Mouse (Mus musculus): ENCODE measurements around the gene Haus6. TPM values are rescaled to one million over a fixed set of nuclear protein-coding genes. Genes with fewer than 3 reads are reported as not detected.
"Not testable (repeated sequence)": the region's sequence is repeated elsewhere in the genome, so short reads cannot be mapped to it uniquely, and the experiment has no call there.

Gene Haus6
- polyA plus RNA-seq (2015; fragmentation: Nextera tagmentation; extraction: Ambion mirVana): 18.1 and 21.2 TPM in 2 replicates

GRCm38 (mm10) chr4:86611524-86612288, at the start of gene Haus6:
Haus6 (minus strand) TSS chr4:86612055.
- Histone ChIP-seq H3K4me2 (ENCODE audit: low read depth, low read length) (peak within 1 kb of the TSS; percentile 80), H3K36me3 (ENCODE audit: control insufficient read depth, insufficient read depth, low read length) (no peaks in the 10 kb centered on the region), H3K4me1 (replicated peaks; ENCODE audit: control insufficient read depth, insufficient read depth, low read length) (peaks cover 6% of the 10 kb centered on the region; the same call in 1 of the 2 replicates), H3K27ac (ENCODE audit: low read length) (peak within 1 kb of the TSS; percentile 65), H3K9ac (ENCODE audit: low read length) (peak within 1 kb of the TSS; percentile 92), H3K27me3 (ENCODE audit: control insufficient read depth, insufficient read depth, low read depth, low read length) (no peaks in the 10 kb centered on the region), H3K9me3 (ENCODE audit: control insufficient read depth, low read length) (no peaks in the 10 kb centered on the region), H3K4me3 (ENCODE audit: low read length) (peak within 1 kb of the TSS; percentile 95)
- WGBS: under 1% methylated on average over 59 of the region's 59 CpGs
- peak; percentile 100 for ATAC-seq (ENCODE audit: low read depth)

GRCm38 (mm10) chr4:86657176-86657575, 45.3 kb upstream of the Haus6 start:
- no peak overlapping the region for H3K4me3 ChIP-seq (ENCODE audit: low read length)
- no peaks in the 10 kb centered on the region for H3K4me1 ChIP-seq (replicated peaks; ENCODE audit: control insufficient read depth, insufficient read depth, low read length)
- H3K9me3 ChIP-seq (ENCODE audit: control insufficient read depth, low read length): no peaks in the 10 kb centered on the region
- peaks cover 50% of the 10 kb centered on the region for H3K36me3 ChIP-seq (ENCODE audit: control insufficient read depth, insufficient read depth, low read length)
- H3K9ac ChIP-seq (ENCODE audit: low read length): no peak overlapping the region
- no peaks in the 10 kb centered on the region for H3K27me3 ChIP-seq (ENCODE audit: control insufficient read depth, insufficient read depth, low read depth, low read length)
- 81% methylated on average over 12 of the region's 12 CpGs for WGBS
- H3K4me2 ChIP-seq (ENCODE audit: low read depth, low read length): no peak overlapping the region
- peak; percentile 83 for ATAC-seq (ENCODE audit: low read depth)
- no peak overlapping the region for H3K27ac ChIP-seq (ENCODE audit: low read length)

- not testable (repeated sequence) for H3K4me1 ChIP-seq (replicated peaks; ENCODE audit: control insufficient read depth, insufficient read depth, low read length); H3K27ac ChIP-seq (ENCODE audit: low read length); H3K4me2 ChIP-seq (ENCODE audit: low read depth, low read length); ATAC-seq (ENCODE audit: low read depth); H3K9ac ChIP-seq (ENCODE audit: low read length); H3K9me3 ChIP-seq (ENCODE audit: control insufficient read depth, low read length); H3K4me3 ChIP-seq (ENCODE audit: low read length); H3K27me3 ChIP-seq (ENCODE audit: control insufficient read depth, insufficient read depth, low read depth, low read length)
- WGBS: 90% methylated on average over 8 of the region's 8 CpGs
- H3K36me3 ChIP-seq (ENCODE audit: control insufficient read depth, insufficient read depth, low read length): peaks cover 44% of the 10 kb centered on the region
Measured at GRCm38 (mm10) chr4:86656410-86656809, 44.6 kb upstream of the Haus6 start.

GRCm38 (mm10) chr4:86651686-86652384, 40.0 kb upstream of the Haus6 start:
- Histone ChIP-seq H3K27me3 (ENCODE audit: control insufficient read depth, insufficient read depth, low read depth, low read length) (no peaks in the 10 kb centered on the region), H3K4me3 (ENCODE audit: low read length) (no peak overlapping the region), H3K9ac (ENCODE audit: low read length) (no peak overlapping the region), H3K4me2 (ENCODE audit: low read depth, low read length) (no peak overlapping the region), H3K9me3 (ENCODE audit: control insufficient read depth, low read length) (no peaks in the 10 kb centered on the region), H3K27ac (ENCODE audit: low read length) (no peak overlapping the region), H3K36me3 (ENCODE audit: control insufficient read depth, insufficient read depth, low read length) (peaks cover 3% of the 10 kb centered on the region), H3K4me1 (replicated peaks; ENCODE audit: control insufficient read depth, insufficient read depth, low read length) (no peaks in the 10 kb centered on the region)
- 0 out of 2 replicates have a peak, but pooled peaks have one; percentile 20 for ATAC-seq (ENCODE audit: low read depth)
- 73% methylated on average over 10 of the region's 10 CpGs for WGBS

- H3K27ac ChIP-seq (ENCODE audit: low read length); H3K4me2 ChIP-seq (ENCODE audit: low read depth, low read length); H3K27me3 ChIP-seq (ENCODE audit: control insufficient read depth, insufficient read depth, low read depth, low read length); H3K4me1 ChIP-seq (replicated peaks; ENCODE audit: control insufficient read depth, insufficient read depth, low read length); ATAC-seq (ENCODE audit: low read depth); H3K4me3 ChIP-seq (ENCODE audit: low read length); H3K36me3 ChIP-seq (ENCODE audit: control insufficient read depth, insufficient read depth, low read length); H3K9ac ChIP-seq (ENCODE audit: low read length); H3K9me3 ChIP-seq (ENCODE audit: control insufficient read depth, low read length): not testable (repeated sequence)
- WGBS: 82% methylated on average over 10 of the region's 13 CpGs
Measured at GRCm38 (mm10) chr4:86648394-86648793, 36.5 kb upstream of the Haus6 start.

- not testable (repeated sequence) for H3K27ac ChIP-seq (ENCODE audit: low read length); H3K4me2 ChIP-seq (ENCODE audit: low read depth, low read length); H3K27me3 ChIP-seq (ENCODE audit: control insufficient read depth, insufficient read depth, low read depth, low read length); H3K36me3 ChIP-seq (ENCODE audit: control insufficient read depth, insufficient read depth, low read length); H3K9ac ChIP-seq (ENCODE audit: low read length); ATAC-seq (ENCODE audit: low read depth); H3K4me3 ChIP-seq (ENCODE audit: low read length); H3K4me1 ChIP-seq (replicated peaks; ENCODE audit: control insufficient read depth, insufficient read depth, low read length); H3K9me3 ChIP-seq (ENCODE audit: control insufficient read depth, low read length)
- WGBS: 83% methylated on average over 9 of the region's 9 CpGs
Measured at GRCm38 (mm10) chr4:86637561-86637960, 25.7 kb upstream of the Haus6 start.

GRCm38 (mm10) chr4:86634873-86635272, 23.0 kb upstream of the Haus6 start:
- H3K9me3 ChIP-seq (ENCODE audit: control insufficient read depth, low read length); H3K27me3 ChIP-seq (ENCODE audit: control insufficient read depth, insufficient read depth, low read depth, low read length); H3K4me1 ChIP-seq (replicated peaks; ENCODE audit: control insufficient read depth, insufficient read depth, low read length); ATAC-seq (ENCODE audit: low read depth); H3K4me3 ChIP-seq (ENCODE audit: low read length); H3K4me2 ChIP-seq (ENCODE audit: low read depth, low read length); H3K36me3 ChIP-seq (ENCODE audit: control insufficient read depth, insufficient read depth, low read length); H3K9ac ChIP-seq (ENCODE audit: low read length); H3K27ac ChIP-seq (ENCODE audit: low read length): not testable (repeated sequence)

- H3K36me3 ChIP-seq (ENCODE audit: control insufficient read depth, insufficient read depth, low read length); H3K27me3 ChIP-seq (ENCODE audit: control insufficient read depth, insufficient read depth, low read depth, low read length); H3K4me1 ChIP-seq (replicated peaks; ENCODE audit: control insufficient read depth, insufficient read depth, low read length); H3K4me3 ChIP-seq (ENCODE audit: low read length); H3K9ac ChIP-seq (ENCODE audit: low read length); ATAC-seq (ENCODE audit: low read depth); H3K27ac ChIP-seq (ENCODE audit: low read length); H3K9me3 ChIP-seq (ENCODE audit: control insufficient read depth, low read length); H3K4me2 ChIP-seq (ENCODE audit: low read depth, low read length): not testable (repeated sequence)
Measured at GRCm38 (mm10) chr4:86634312-86634711, 22.5 kb upstream of the Haus6 start.

- H3K9ac ChIP-seq (ENCODE audit: low read length); H3K27me3 ChIP-seq (ENCODE audit: control insufficient read depth, insufficient read depth, low read depth, low read length); H3K27ac ChIP-seq (ENCODE audit: low read length); H3K4me1 ChIP-seq (replicated peaks; ENCODE audit: control insufficient read depth, insufficient read depth, low read length); H3K4me2 ChIP-seq (ENCODE audit: low read depth, low read length); H3K4me3 ChIP-seq (ENCODE audit: low read length); H3K36me3 ChIP-seq (ENCODE audit: control insufficient read depth, insufficient read depth, low read length); H3K9me3 ChIP-seq (ENCODE audit: control insufficient read depth, low read length): not testable (repeated sequence)
- peak; percentile 38; the same call in 1 of the 2 replicates for ATAC-seq (ENCODE audit: low read depth)
- WGBS: 62% methylated on average over 4 of the region's 5 CpGs
Measured at GRCm38 (mm10) chr4:86632556-86632955, 20.7 kb upstream of the Haus6 start.

Data from lung, embryonic 16.5 days (tissue).